Mouse (Mus musculus): ENCODE measurements around the gene Unc5c.

The Unc5c gene

DNA sequence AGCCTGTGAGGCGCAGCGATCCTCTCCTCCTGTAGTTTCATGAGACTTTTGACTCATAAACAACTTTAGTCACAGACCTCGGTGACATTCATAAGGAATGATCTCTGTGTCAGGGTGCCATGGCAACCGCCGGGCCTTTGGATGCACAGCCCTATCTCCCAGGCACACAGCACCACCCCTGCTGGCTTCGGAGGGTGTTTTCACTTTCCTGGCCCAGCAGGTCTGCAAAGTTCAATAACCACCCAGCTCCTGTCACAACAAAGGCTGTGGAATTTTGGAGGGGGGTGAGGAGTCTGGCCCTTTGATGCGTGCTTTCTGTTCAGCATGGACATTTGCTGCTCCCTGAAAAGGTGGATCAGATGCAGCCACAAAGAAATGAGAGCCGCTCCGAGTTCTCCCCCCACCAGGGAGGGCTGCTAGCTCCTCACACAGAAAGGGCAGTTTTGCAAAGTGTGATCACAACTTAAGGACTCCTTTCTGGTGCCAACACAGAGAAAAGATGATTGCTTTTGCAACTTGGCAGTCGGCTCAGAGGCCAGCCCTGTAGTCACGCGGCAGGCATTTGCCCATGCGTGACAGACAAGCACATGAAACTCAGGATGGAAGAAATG lies 354.4 kb downstream of the Unc5c start:
- peak; percentile 27 for DNase-seq

- DNase-seq = no peak
Observed at GRCm38 (mm10) chr3:141828301-141828700, 363.3 kb downstream of the Unc5c start.

- peak; percentile 82 for DNase-seq
Observed at GRCm38 (mm10) chr3:141831135-141831534, 366.1 kb downstream of the Unc5c start.

DNA sequence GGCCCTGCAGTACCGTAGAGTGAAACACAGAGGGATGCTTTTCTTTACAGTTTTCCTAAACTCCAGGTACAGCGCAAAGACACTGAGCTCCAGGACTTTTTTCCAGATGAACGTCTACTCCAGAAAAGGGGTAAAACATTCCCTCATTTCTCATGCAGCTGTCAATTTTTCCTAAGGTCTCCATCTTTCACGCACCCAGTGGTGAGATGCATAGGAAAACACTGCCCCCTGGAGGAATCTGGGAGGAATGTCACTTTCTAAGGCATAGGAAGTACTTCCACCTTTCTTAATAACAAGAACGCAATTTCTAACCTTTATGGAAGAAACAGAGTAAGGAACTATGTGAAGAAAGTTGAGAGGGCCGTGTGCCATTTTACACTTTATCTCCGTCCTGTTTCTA lies 373.8 kb downstream of the Unc5c start:
- peak; percentile 34 for DNase-seq

GRCm38 (mm10) chr3:141849206-141849605 lies 384.2 kb downstream of the Unc5c start:
- DNase-seq = no peak

DNA sequence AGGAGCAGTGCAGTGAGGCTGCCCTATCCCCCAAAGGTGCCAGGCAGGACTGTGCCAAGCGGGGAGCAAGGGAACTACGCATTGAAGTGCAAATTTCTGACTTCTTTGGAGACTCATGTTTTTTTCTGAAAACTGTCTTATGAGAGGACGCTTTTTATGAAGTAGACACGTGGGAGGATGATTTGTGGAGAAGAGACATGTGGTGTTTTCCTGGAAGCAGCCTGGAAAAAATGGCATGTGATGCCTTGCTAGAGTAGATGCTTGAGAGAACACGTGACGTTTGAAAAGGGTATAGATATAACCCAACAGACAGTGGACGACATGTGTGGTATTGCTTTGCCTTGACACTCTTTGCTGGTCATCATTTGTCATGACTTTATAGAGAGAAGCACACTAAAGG lies 385.1 kb downstream of the Unc5c start:
- DNase-seq = no peak

DNA sequence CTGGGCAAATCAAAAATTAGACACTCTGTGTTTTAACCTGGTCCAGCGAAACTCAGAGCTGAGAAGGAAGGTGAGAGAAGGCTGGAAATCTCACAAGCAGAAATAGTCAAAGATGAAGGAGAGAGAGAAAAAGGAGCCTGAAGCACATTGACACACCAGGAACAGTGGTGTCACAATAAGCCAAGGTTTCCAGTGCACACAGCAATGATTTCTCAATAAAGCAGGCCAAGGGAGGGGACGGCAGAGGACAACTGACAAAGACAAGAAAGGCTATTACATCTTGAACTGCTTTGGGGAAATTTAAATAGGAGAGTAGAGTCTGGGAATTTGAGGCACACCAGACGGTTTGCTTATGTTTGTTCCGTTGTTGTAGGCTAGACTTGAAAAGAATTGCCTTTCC lies 389.3 kb downstream of the Unc5c start:
- DNase-seq = no peak

DNA sequence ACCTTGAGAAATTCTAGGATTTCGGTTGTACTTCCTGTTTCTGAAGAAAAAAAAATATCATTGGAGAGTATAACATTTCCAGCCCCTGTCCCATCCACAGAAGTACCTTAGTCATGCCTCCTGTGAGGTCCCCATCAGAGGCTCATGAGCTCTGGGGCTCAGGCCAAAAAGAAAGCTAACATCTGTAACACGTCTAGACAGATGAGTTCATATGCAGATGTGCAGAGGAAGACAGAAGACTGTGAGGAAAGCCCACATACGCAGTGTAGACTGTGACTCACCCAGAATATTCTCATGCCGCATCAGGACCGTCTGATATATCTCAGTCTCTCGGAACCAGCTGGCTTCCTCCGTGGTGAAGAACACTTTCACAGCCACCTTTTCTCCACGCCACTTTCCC lies 392.1 kb downstream of the Unc5c start:
- no peak for DNase-seq

GRCm38 (mm10) chr3:141862816-141863461 lies 397.9 kb downstream of the Unc5c start:
- DNase-seq = peak; percentile 68

- DNase-seq = no peak
Observed at GRCm38 (mm10) chr3:141871805-141872204, 406.8 kb downstream of the Unc5c start.

GRCm38 (mm10) chr3:141872337-141873042 lies 407.5 kb downstream of the Unc5c start:
- DNase-seq = no peak

GRCm38 (mm10) chr3:141882496-141882895 lies 417.5 kb downstream of the Unc5c start:
- no peak for DNase-seq

GRCm38 (mm10) chr3:141884190-141884589 lies 419.2 kb downstream of the Unc5c start:
- no peak for DNase-seq
